Mouse (Mus musculus) C2C12 (cell line): ENCODE data around the gene Fbrs. TPM values are rescaled to one million over a fixed set of nuclear protein-coding genes. Genes with fewer than 3 reads are reported as not detected.
"Not testable (repeated sequence)": the region's sequence is repeated elsewhere in the genome, so short reads cannot be mapped to it uniquely, and the experiment has no call there.

Experiments used
- H3K27me3 ChIP-seq: one replicate; pipeline ENCODE4 v1.6.1; 2011; ENCODE audit not compliant: control insufficient read depth, insufficient read depth, insufficient read length
- H3K36me3 ChIP-seq: one replicate; pipeline ENCODE4 v1.6.1; 2011; ENCODE audit not compliant: control insufficient read depth, insufficient read depth
- H3K4me3 ChIP-seq: one replicate; pipeline ENCODE4 v1.5.1; 2011; ENCODE audit warnings: mild to moderate bottlenecking, control low read depth; ENCODE audit not compliant: poor library complexity, insufficient read depth, severe bottlenecking
- H3K79me2 ChIP-seq: one replicate; pipeline ENCODE4 v1.6.1; 2011; ENCODE audit not compliant: control insufficient read depth, insufficient read depth
- H3K79me3 ChIP-seq: one replicate; pipeline ENCODE4 v1.6.1; 2011; ENCODE audit warnings: low read depth, control low read depth
- H3ac ChIP-seq: one replicate; pipeline ENCODE3; 2011; ENCODE audit warnings: low read depth; ENCODE audit not compliant: control insufficient read depth, insufficient read length
- CEBPB ChIP-seq: IDR thresholded peaks from one replicate; pipeline ENCODE4 v1.6.1; 2011; ENCODE audit warnings: low read depth, mild to moderate bottlenecking, control low read depth, moderate library complexity
- CTCF ChIP-seq: IDR thresholded peaks from one replicate; pipeline ENCODE4 v1.5.1; 2011; ENCODE audit not compliant: control insufficient read depth, insufficient read depth, insufficient read length
- FOSL1 ChIP-seq: IDR thresholded peaks from one replicate; pipeline ENCODE4 v1.8.0; 2011; ENCODE audit warnings: mild to moderate bottlenecking, low read length; ENCODE audit not compliant: poor library complexity, insufficient read depth, severe bottlenecking
- MAX ChIP-seq: IDR thresholded peaks from one replicate; pipeline ENCODE4 v1.6.1; 2011; ENCODE audit warnings: mild to moderate bottlenecking, control low read depth
- MYOD1 ChIP-seq: IDR thresholded peaks from one replicate; pipeline ENCODE4 v1.6.1; 2011; ENCODE audit warnings: low read depth; ENCODE audit not compliant: control insufficient read depth, insufficient read length
- MYOG ChIP-seq: IDR thresholded peaks from one replicate; pipeline ENCODE4 v1.6.1; 2011; ENCODE audit not compliant: control insufficient read depth, insufficient read length; ENCODE audit errors: extremely low read depth
- USF1 ChIP-seq: IDR thresholded peaks from one replicate; pipeline ENCODE4 v1.6.1; 2011; ENCODE audit warnings: low read depth, mild to moderate bottlenecking, control low read depth, moderate library complexity
- polyA plus RNA-seq: library from polyadenylated mRNA; unstranded; fragments of >200 nt; fragmentation: generic; extraction: Trizol; gene quantifications from one replicate; pipeline ENCODE4 v1.2.1, GENCODE M21; 2012; ENCODE audit warnings: missing spikeins

Gene Fbrs
- polyA plus RNA-seq, 1 experiment: 20.9 TPM

- Histone ChIP-seq H3K27me3 (no peaks in the 10 kb centered on the region), H3K79me2 (peaks cover 60% of the 10 kb centered on the region), H3K79me3 (peaks cover 35% of the 10 kb centered on the region), H3K36me3 (peaks cover 56% of the 10 kb centered on the region), H3K4me3 (peak overlapping the region; percentile 66), H3ac (peak overlapping the region; percentile 64)
- TF ChIP-seq USF1 (peak; percentile 47), CEBPB (no peak)
Measured at GRCm38 (mm10) chr7:127477687-127478634, 1.0 kb upstream of the Fbrs start.

GRCm38 (mm10) chr7:127479318-127480225 is 573 bp downstream of the Fbrs start:
- H3K36me3 ChIP-seq: peaks cover 56% of the 10 kb centered on the region
- TF ChIP-seq MYOG (no peak), USF1 (no peak), MYOD1 (no peak), CEBPB (no peak), FOSL1 (no peak), MAX (no peak), CTCF (no peak)
- peak overlapping the region; percentile 66 for H3K4me3 ChIP-seq
- peak overlapping the region; percentile 66 for H3ac ChIP-seq
- H3K27me3 ChIP-seq: no peaks in the 10 kb centered on the region
- H3K79me2 ChIP-seq: peaks cover 46% of the 10 kb centered on the region
- H3K79me3 ChIP-seq: peaks cover 32% of the 10 kb centered on the region

GRCm38 (mm10) chr7:127480321-127480720 is 1.3 kb downstream of the Fbrs start:
- H3K27me3 ChIP-seq: no peaks in the 10 kb centered on the region
- peaks cover 42% of the 10 kb centered on the region for H3K79me2 ChIP-seq
- H3K36me3 ChIP-seq: peaks cover 48% of the 10 kb centered on the region
- no peak for TF ChIP-seq FOSL1
- TF ChIP-seq CTCF: no peak
- H3K4me3 ChIP-seq: peak overlapping the region; percentile 66
- H3ac ChIP-seq: peak overlapping the region; percentile 31
- peaks cover 32% of the 10 kb centered on the region for H3K79me3 ChIP-seq

GRCm38 (mm10) chr7:127485416-127485815 is 6.4 kb downstream of the Fbrs start:
- H3K79me2 ChIP-seq: peaks cover 26% of the 10 kb centered on the region
- peaks cover 59% of the 10 kb centered on the region for H3K36me3 ChIP-seq
- no peak overlapping the region for H3K4me3 ChIP-seq
- peaks cover 21% of the 10 kb centered on the region for H3K79me3 ChIP-seq
- H3ac ChIP-seq: no peak overlapping the region
- H3K27me3 ChIP-seq: no peaks in the 10 kb centered on the region
- TF ChIP-seq FOSL1: no peak

GRCm38 (mm10) chr7:127488364-127488763 is 9.4 kb downstream of the Fbrs start:
- not testable (repeated sequence) for H3K79me3 ChIP-seq, H3ac ChIP-seq, H3K79me2 ChIP-seq, H3K27me3 ChIP-seq, H3K4me3 ChIP-seq
- H3K36me3 ChIP-seq: peaks cover 49% of the 10 kb centered on the region

GRCm38 (mm10) chr7:127489982-127490381 is 11.0 kb downstream of the Fbrs start:
- Histone ChIP-seq H3K79me3 (no peaks in the 10 kb centered on the region), H3K4me3 (no peak overlapping the region), H3K36me3 (peaks cover 40% of the 10 kb centered on the region), H3ac (no peak overlapping the region), H3K79me2 (no peaks in the 10 kb centered on the region), H3K27me3 (no peaks in the 10 kb centered on the region)
- TF ChIP-seq CTCF: no peak
- TF ChIP-seq MYOD1: no peak
- no peak for TF ChIP-seq MYOG
- TF ChIP-seq USF1: no peak
- no peak for TF ChIP-seq FOSL1
